Mouse (Mus musculus) cerebellum, adult 11-12 months (tissue): ENCODE measurements around the gene Ahcyl2.

Source experiments
- DNase-seq: peaks from one replicate; pipeline ENCODE4 v3.0.0; 2022

The Ahcyl2 gene

DNA sequence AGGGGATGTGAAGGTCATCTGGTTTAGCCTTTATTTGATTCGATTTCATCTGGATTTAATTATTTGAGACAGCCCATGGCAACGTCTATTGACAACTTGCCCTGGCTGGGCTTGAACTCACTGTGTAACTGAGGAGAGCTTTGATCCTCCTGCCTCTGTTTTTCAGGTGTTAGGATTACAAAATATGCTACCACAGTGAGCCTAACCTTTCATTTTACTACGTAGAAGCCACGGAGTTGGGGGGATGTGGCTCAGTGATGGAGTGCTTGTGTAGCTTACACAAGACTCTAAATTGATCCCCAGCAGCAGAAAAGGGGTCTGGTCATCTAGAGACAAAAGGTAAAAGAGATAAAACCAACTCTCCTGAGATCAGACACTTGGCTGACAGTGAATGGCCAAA, 150.1 kb downstream of the Ahcyl2 start:
- no peak for DNase-seq

DNA sequence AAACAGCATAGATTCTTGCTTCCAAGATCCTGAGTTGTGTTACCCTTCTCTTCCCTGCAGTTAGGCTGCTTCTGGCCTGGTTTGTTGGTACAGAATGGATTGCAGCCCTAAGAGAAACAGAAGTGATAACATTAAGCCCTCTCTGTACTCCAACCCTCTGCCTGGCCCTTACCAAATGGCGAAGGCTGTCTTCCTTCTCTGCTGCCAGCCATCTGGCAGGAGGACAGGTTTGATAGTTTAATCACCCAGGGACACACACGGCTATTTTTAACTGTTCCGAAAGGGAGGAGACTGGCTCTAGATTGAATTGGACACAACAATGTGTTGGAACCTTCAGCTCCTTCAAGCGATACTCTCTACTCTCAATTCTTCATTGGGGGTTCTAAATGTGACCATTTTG, 155.7 kb downstream of the Ahcyl2 start:
- peak; percentile 83 for DNase-seq

GRCm38 (mm10) chr6:29925594-29926219, 157.9 kb downstream of the Ahcyl2 start:
- DNase-seq: no peak

DNA sequence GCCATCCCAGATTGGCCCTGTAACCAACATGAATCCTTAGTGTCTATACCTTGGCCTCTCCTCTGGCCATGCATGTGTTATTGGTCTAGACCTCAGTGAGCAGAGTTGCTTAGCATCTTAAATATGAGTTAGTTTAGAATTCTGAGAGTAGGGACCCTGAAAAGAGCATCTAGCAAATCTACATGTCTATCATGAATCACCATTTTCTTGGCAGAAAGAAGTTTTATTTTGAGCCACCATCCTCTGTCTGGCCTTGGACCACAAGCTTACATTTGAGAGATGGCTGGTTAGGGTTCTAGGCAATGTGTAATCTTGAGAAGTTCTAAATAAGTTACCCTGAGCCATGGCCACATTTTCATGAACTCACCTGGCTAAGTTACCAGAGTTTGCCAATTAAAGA, 162.3 kb downstream of the Ahcyl2 start:
- DNase-seq: no peak

- no peak for DNase-seq
Observed at GRCm38 (mm10) chr6:29930665-29931064, 162.9 kb downstream of the Ahcyl2 start.

- DNase-seq: no peak
Observed at GRCm38 (mm10) chr6:29931181-29931580, 163.4 kb downstream of the Ahcyl2 start.

- DNase-seq: no peak
Observed at GRCm38 (mm10) chr6:29935741-29936140, 167.9 kb downstream of the Ahcyl2 start.

- DNase-seq: no peak
Observed at GRCm38 (mm10) chr6:29940428-29940827, 172.6 kb downstream of the Ahcyl2 start.

GRCm38 (mm10) chr6:29941036-29941435, 173.2 kb downstream of the Ahcyl2 start:
- DNase-seq: no peak

DNA sequence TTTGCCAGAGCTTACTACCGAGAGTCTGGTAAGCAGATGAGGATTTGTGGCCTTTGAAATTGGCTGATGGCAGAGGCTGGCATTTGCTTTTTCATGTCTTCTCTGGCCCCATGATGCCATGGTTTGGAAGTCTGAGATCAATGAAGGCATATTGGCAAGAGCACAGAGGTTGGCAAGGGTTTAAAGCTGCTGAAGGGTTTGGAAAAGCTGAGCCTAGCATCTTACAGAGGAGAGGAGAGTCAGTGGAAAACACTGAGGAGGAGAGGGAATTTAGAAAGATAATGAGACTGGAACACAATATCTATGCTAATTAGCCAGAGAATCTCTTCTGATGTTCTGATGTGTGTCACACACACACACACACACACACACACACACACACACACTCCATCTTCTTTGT, 176.7 kb downstream of the Ahcyl2 start:
- no peak for DNase-seq

GRCm38 (mm10) chr6:29946568-29946967, 178.8 kb downstream of the Ahcyl2 start:
- no peak for DNase-seq

DNA sequence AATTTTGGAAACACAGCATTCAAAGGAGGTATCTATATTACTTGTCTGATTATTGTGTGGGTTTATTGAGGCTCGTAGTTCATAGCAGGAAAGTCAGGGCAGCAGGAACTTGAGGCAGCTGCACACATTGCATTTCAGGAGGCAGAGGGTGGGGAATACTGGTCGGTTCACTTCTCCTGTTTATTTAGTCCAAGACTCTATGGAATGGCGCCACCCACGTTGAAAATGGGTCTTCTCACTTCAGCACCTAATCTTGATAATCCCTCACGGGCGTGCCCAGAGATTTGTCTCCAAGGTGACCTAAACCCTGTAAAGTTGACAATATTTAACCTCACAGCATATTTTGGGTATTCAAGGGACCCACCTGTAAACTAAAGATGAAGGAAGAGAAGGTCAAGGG, 180.0 kb downstream of the Ahcyl2 start:
- no peak for DNase-seq

DNA sequence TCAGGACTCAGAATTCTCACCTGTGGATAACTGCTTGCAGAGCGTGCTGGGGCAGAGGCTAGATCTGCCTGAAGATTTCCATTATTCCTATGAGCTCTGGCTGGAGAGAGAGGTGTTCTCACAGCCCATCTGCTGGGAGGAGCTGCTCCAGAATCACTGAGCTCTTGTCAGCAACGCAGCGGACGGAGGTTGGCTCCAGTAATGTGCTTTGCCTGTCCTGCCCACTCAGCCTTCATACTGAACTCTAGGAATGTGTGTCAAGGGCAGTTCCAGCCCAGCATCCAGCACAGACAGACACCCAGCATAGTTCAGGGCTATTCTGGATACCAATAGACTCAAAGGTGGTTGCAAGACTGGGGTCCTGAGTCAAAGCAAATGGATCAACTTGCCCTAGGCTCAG, 188.9 kb downstream of the Ahcyl2 start:
- no peak for DNase-seq

DNA sequence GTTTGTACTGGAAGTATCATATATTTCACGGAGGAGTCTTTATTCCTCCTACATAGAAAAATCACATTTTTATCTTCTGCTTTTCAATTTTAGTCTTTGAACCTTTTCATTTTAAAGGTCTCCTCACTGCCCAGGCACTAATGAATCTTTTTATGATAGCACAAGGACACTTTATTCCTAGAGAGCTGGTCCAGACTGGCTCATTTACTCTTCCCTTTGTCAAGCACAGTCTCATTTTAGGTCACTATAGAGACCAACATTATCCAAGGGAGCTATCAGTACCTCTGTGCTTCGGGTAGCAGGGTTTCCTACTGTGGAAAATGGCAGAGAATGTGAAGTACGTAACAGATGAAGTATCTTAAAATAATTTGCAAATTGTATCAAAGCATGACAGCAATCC, 190.9 kb downstream of the Ahcyl2 start:
- DNase-seq: no peak

GRCm38 (mm10) chr6:29961081-29961480, 193.3 kb downstream of the Ahcyl2 start:
- no peak for DNase-seq
